Mouse (Mus musculus) cerebellum, adult 2 months (tissue): ENCODE data around the gene Vps13d.

Experiments
- CTCF ChIP-seq: fragments of 200-500 bp; IDR thresholded peaks from 2 replicates; pipeline ENCODE4 v1.5.1; 2011; ENCODE audit warnings: low read depth, mild to moderate bottlenecking, control low read depth, low read length, moderate library complexity, borderline replicate concordance; ENCODE audit not compliant: insufficient read depth
- POLR2A ChIP-seq: fragments of 200-500 bp; IDR thresholded peaks from 2 replicates; pipeline ENCODE4 v1.6.1; 2011; ENCODE audit warnings: low read length, control low read depth, borderline replicate concordance; ENCODE audit not compliant: insufficient read depth

DNA sequence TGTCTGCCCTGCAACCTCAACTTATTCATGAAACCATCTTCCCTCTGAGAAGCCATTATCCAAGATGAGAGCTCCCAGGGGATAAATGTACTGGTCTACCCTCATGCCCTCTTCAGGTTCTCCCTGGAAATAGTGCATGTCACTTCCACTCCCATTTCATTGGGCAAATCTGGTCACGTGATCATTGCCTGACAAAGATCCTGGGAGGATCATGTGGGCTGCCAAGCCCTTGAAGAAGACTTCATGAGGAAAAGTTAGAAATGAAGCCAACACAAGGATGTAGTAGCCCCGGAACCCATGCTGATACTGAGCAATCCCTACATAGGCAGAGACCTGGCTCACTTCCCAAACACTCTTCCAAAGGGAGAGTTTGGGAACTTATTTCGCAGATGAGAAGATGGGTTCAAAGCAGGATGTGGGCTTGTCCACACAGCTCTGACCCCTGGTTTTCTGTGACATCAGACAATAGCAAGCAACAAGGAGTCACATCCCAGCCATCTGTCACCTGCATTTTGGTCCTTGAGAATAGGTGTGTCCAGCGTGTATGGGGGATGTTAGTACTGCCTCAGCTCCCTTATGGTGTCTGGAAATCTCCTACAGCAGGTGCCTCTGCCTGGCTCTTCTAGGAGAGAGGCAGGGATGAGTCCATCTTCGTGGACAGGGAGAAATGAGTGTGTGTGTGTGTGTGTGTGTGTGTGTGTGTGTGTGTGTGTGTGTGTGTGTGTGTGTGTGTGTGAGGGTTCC is 265.9 kb downstream of the Vps13d start:
- TF ChIP-seq CTCF (no peak), POLR2A (no peak)
